24 mouse cellular contexts compared by ENCODE assay signal in genomic region chr8:58395879-58396278, GRCm38 (mm10).
"Had no signal": no experiment of that assay in that cellular context is flagged by ENCODE, and none has a peak within 500 bp of the region (broad histone marks: within the 10 kb centered on the region; RNA-seq: fewer than 3 reads in every experiment).

No protein-coding gene starts in this region.

- H3K27ac ChIP-seq: embryonic facial prominence, embryonic 10.5 days; embryonic facial prominence, embryonic 12.5 days; embryonic facial prominence, embryonic 13.5 days; embryonic facial prominence, embryonic 15.5 days; forebrain, embryonic 10.5 days; forebrain, embryonic 12.5 days; forebrain, embryonic 13.5 days; forebrain, embryonic 15.5 days; gastrocnemius, adult 2 months had no signal

- DNase-seq: cerebellum, adult 2 months; cerebellum, adult 8-10 months; cerebellum, adult 9-10 months; cerebellum, adult 9-11 months; cerebellum, postnatal 25 days; cerebellum, postnatal 36 days; embryo, embryonic 11 days; gastrocnemius, adult 2 months; gastrocnemius, postnatal 10 days; gastrocnemius, postnatal 14 days; gastrocnemius, postnatal 25 days; gastrocnemius, postnatal 36 days; heart, adult 11 months; heart, adult 18-20 months had no signal

- H3K9ac ChIP-seq: embryonic facial prominence, embryonic 12.5 days; embryonic facial prominence, embryonic 13.5 days; embryonic facial prominence, embryonic 15.5 days; forebrain, embryonic 12.5 days; forebrain, embryonic 13.5 days; forebrain, embryonic 15.5 days; forebrain, postnatal 0 days had no signal

- H3K36me3 ChIP-seq: embryonic facial prominence, embryonic 10.5 days; embryonic facial prominence, embryonic 12.5 days; embryonic facial prominence, embryonic 13.5 days; embryonic facial prominence, embryonic 15.5 days; forebrain, embryonic 10.5 days; forebrain, embryonic 12.5 days; forebrain, embryonic 15.5 days had no signal

- H3K9me3 ChIP-seq: embryonic facial prominence, embryonic 10.5 days; embryonic facial prominence, embryonic 12.5 days; embryonic facial prominence, embryonic 13.5 days; embryonic facial prominence, embryonic 15.5 days; forebrain, embryonic 10.5 days; forebrain, embryonic 12.5 days; forebrain, embryonic 13.5 days; forebrain, embryonic 15.5 days had no signal

- H3K4me1 ChIP-seq: embryonic facial prominence, embryonic 10.5 days; embryonic facial prominence, embryonic 12.5 days; embryonic facial prominence, embryonic 13.5 days; embryonic facial prominence, embryonic 15.5 days; forebrain, embryonic 10.5 days; forebrain, embryonic 12.5 days; forebrain, embryonic 13.5 days; forebrain, embryonic 15.5 days had no signal

- H3K4me3 ChIP-seq: embryonic facial prominence, embryonic 10.5 days; embryonic facial prominence, embryonic 12.5 days; embryonic facial prominence, embryonic 13.5 days; embryonic facial prominence, embryonic 15.5 days; erythroblast, embryonic 14.5 days; forebrain, embryonic 10.5 days; forebrain, embryonic 12.5 days; forebrain, embryonic 13.5 days; forebrain, embryonic 15.5 days; gastrocnemius, adult 2 months had no signal

- H3K4me2 ChIP-seq: embryonic facial prominence, embryonic 12.5 days; embryonic facial prominence, embryonic 13.5 days; embryonic facial prominence, embryonic 15.5 days; forebrain, embryonic 12.5 days; forebrain, embryonic 13.5 days; forebrain, embryonic 15.5 days had no signal

- H3K27me3 ChIP-seq: embryonic facial prominence, embryonic 12.5 days; embryonic facial prominence, embryonic 13.5 days; embryonic facial prominence, embryonic 15.5 days; forebrain, embryonic 12.5 days; forebrain, embryonic 13.5 days; forebrain, embryonic 15.5 days had no signal
